Mouse (Mus musculus): ENCODE data around the gene E030018B13Rik. TPM values are rescaled to one million over a fixed set of nuclear protein-coding genes. Genes with fewer than 3 reads are reported as not detected.

Gene E030018B13Rik
- not detected in 2 replicates for polyA plus RNA-seq (2012; rRNA removed)

DNA sequence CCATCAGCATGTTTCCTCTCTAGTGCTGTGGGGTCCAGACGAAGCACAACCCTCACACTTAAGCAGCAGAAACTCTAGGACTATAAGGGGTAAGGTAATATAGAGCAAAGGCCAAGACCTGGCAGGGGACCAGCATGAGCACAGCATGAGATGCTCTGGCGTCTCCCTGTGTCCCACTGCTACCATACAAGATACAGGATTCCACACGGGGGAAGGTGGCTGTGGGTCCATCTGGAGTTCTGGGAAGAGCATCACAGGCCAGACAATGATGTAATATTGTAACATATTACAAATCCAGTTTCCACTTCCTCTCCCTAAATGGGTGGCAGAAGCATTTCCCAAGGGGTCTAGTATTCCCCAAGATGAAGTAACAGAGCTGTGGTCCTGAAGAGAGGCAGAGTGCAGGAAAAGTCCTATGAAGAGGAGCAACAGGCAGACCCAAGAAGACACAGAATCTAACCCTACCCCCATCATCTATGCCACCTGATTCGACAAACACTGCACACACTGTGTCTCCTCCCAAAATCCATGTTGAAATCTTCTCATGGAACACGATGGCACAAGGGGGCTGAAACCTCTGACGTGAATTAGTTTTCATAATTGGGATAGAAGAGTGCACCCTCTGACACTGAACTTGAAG is at the start of gene E030018B13Rik:
TSS of gene E030018B13Rik (plus strand) at position 590 of the 640 bp plus-strand sequence.

GRCm38 (mm10) chr7:63938914-63939396 is 22.3 kb downstream of the E030018B13Rik start, which contains the start of gene Klf13:
TSS of gene Klf13 (minus strand) at chr7:63938915.

Other genes starting within 250 kb of the E030018B13Rik start
- 39.2 and 53.7 TPM in 2 replicates for gene Klf13, start 22.1 kb downstream of the E030018B13Rik start, polyA plus RNA-seq (2012; rRNA removed)
- 0.05 TPM in 1 of 2 replicates, not detected in the other for gene Trpm1, start 237.0 kb downstream of the E030018B13Rik start, polyA plus RNA-seq (2012; rRNA removed)